Mouse (Mus musculus) spleen, postnatal 0 days (tissue): Measurements from ENCODE around the gene Ddx3x. TPM values are rescaled to one million over a fixed set of nuclear protein-coding genes. Genes with fewer than 3 reads are reported as not detected.

Experiments
- polyA plus RNA-seq: library from polyadenylated mRNA; unstranded; fragments of >200 nt; fragmentation: Nextera tagmentation; extraction: Ambion mirVana; gene quantifications from 2 replicates; pipeline ENCODE4 v1.2.1, GENCODE M21; 2015

Ddx3x gene
- 58.3 and 61.7 TPM in 2 replicates for polyA plus RNA-seq

DNA sequence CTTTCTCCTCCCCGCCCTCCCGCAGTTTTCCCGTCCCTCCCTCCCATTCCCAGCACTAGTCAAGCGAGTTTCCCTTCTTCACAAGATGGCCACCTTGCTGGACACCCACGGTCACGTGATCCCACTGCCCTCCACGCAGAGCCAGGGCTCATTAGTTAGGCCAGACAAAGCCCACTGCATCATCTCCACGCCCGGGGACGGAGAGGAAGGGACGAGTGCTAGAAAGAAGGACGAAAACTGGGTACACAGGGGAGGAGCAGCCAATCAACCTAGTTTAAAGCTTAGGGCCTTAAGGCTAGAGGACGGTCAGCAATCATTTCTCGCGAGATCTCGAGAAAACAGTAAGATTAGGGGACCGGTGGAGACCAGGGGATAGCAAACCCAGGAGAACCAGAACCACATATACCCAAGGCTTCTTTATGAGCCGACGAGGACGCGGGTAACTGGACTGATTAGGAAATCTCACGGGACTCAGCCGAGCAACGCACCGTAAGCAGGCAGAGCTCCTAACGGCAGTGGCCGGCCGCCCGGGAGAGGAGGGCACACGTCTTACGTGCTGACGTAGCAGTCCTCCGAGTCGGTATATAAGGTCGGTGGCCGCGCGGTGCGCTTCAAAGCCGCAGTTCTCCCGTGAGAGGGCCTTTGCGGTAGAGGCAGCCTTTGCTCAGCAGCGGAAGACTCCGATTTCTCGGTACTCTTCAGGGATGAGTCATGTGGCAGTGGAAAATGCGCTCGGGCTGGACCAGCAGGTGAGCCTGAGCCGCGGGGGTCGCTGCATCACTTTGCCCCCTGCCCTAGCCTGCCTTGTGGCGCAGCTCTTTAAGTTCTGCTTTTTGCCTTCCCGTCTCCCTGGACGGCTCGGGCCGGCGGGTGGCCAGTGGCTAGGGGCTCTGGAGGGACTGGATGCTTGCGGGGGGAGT lies at the start of gene Ddx3x:
TSS of gene Ddx3x (plus strand) at position 562 of the 920 bp plus-strand sequence.

Other genes with a start within 250 kb of the Ddx3x start
- gene Usp9x, start 209.5 kb upstream of the Ddx3x start, polyA plus RNA-seq: 15.8 and 16.8 TPM in 2 replicates
- 0.02 TPM in 1 of 2 replicates, not detected in the other for gene Nyx, start 185.1 kb downstream of the Ddx3x start, polyA plus RNA-seq